Mouse (Mus musculus) embryo, embryonic 9.5 days (tissue): ENCODE results near the gene Uap1l1.

Experiments used
- DNase-seq: peaks from one replicate; pipeline ENCODE4 v3.0.0-alpha.2; 2017; ENCODE audit errors: extremely low spot score

The Uap1l1 gene

GRCm38 (mm10) chr2:25371764-25372643 is 6.5 kb upstream of the Uap1l1 start, which contains the start of gene Sapcd2:
Gene Sapcd2 (plus strand): TSS chr2:25372321.
- DNase-seq, result peak; percentile 90

GRCm38 (mm10) chr2:25369996-25370395 is 4.5 kb upstream of the Uap1l1 start:
- DNase-seq, result no peak

GRCm38 (mm10) chr2:25364761-25365090 is 756 bp downstream of the Uap1l1 start:
- DNase-seq, result no peak

- no peak for DNase-seq
Measured at GRCm38 (mm10) chr2:25364313-25364712, 1.2 kb downstream of the Uap1l1 start.

- no peak for DNase-seq
Measured at GRCm38 (mm10) chr2:25363478-25364178, 1.9 kb downstream of the Uap1l1 start.

- no peak for DNase-seq
Measured at GRCm38 (mm10) chr2:25359848-25360247, 5.6 kb downstream of the Uap1l1 start.

- peak; percentile 84 for DNase-seq
Measured at GRCm38 (mm10) chr2:25356208-25357079, 9.0 kb downstream of the Uap1l1 start, which contains the start of gene Dpp7. Gene Dpp7 (minus strand): TSS chr2:25356359.

- DNase-seq, result no peak
Measured at GRCm38 (mm10) chr2:25355419-25356066, 9.9 kb downstream of the Uap1l1 start.

- no peak for DNase-seq
Measured at GRCm38 (mm10) chr2:25354211-25354610, 11.3 kb downstream of the Uap1l1 start.

- DNase-seq, result no peak
Measured at GRCm38 (mm10) chr2:25350701-25351100, 14.8 kb downstream of the Uap1l1 start.

- DNase-seq, result no peak
Measured at GRCm38 (mm10) chr2:25349499-25349898, 16.0 kb downstream of the Uap1l1 start.

- DNase-seq, result no peak
Measured at GRCm38 (mm10) chr2:25348162-25348561, 17.3 kb downstream of the Uap1l1 start.

- DNase-seq, result no peak
Measured at GRCm38 (mm10) chr2:25338303-25338702, 27.2 kb downstream of the Uap1l1 start.

- no peak for DNase-seq
Measured at GRCm38 (mm10) chr2:25333569-25333968, 31.9 kb downstream of the Uap1l1 start.

- DNase-seq, result peak; percentile 98
Measured at GRCm38 (mm10) chr2:25332286-25333160, 33.0 kb downstream of the Uap1l1 start, which contains the start of gene Man1b1. Gene Man1b1 (plus strand): TSS chr2:25332338.

- no peak for DNase-seq
Measured at GRCm38 (mm10) chr2:25331470-25331869, 34.0 kb downstream of the Uap1l1 start.

GRCm38 (mm10) chr2:25328440-25328839 is 37.0 kb downstream of the Uap1l1 start:
- DNase-seq, result peak; percentile 29

GRCm38 (mm10) chr2:25326036-25326435 is 39.4 kb downstream of the Uap1l1 start:
- DNase-seq, result no peak

GRCm38 (mm10) chr2:25320084-25320483 is 45.4 kb downstream of the Uap1l1 start:
- DNase-seq, result no peak
